Mouse (Mus musculus) liver, adult 2 months (tissue): Measurements from ENCODE around the gene Mllt6.

Experiments used
- CTCF ChIP-seq: fragments of 200-500 bp; IDR thresholded peaks from 2 replicates; pipeline ENCODE4 v1.5.1; 2011; ENCODE audit warnings: low read depth, low read length, control low read depth
- POLR2A ChIP-seq: fragments of 200-500 bp; IDR thresholded peaks from 2 replicates; pipeline ENCODE4 v1.6.1; 2011; ENCODE audit warnings: low read length, control low read depth; ENCODE audit not compliant: insufficient read depth; ENCODE audit errors: extremely low read depth

DNA sequence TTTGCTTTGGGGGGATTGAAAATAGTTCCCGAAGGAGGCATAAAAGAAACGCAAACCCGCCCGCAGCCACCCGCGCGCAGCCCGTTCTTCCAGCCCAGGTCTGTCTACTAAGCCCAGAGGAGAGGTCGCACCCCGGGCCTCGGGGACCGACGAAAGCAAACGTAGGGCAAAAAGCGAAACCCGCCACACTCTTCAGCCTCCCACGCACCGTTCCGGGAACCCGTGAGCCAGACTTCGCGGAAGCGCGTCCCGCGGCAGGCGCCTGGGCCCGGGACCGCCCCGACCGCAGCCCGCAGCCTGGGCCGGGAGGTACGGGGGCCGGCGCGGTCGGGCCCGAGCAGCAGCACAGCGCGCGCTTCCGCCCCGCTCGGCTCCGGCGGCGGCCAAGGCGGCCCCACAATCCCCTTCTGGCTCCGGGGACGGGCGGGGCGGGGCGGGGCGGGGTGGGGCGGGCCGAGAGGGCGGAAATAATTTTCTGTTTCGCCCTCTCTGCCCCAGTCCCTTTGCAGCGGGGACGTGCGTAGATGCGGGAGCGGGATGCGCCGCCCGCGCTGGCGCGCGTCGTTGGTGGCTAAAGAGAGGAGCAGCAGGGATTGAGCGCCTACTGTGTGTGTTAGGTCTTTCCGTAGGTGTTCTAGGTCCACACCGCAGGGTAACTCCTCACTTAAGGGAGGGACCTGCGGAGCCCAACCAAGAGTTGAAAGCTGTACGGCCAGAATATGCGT lies 3.1 kb upstream of the Mllt6 start:
- no peak for TF ChIP-seq CTCF
- peak; percentile 74; the same call in 1 of the 2 replicates for TF ChIP-seq POLR2A
